Mouse (Mus musculus): ENCODE measurements around the gene Ubap1.

The Ubap1 gene

DNA sequence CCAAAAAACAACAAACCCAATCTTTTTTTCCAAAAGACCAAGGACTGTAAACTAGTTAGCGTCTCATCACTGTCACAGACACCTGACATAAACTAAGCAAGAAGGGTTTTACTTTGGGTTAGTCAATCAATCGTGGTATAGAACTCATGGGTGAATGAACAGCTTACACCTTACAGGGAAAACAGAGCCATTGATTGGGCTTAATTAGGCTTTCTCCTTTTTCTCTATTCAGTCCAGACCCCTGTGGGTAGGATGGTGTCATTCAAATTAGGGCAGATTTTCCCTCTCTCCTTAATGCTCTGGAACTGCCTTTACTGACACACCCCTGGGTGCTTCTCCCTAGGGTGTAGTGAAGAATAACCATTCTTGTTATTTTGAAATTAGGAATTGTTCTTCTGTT is 8.4 kb downstream of the Ubap1 start:
- no peak for DNase-seq (ENCODE audit: low spot score)

DNA sequence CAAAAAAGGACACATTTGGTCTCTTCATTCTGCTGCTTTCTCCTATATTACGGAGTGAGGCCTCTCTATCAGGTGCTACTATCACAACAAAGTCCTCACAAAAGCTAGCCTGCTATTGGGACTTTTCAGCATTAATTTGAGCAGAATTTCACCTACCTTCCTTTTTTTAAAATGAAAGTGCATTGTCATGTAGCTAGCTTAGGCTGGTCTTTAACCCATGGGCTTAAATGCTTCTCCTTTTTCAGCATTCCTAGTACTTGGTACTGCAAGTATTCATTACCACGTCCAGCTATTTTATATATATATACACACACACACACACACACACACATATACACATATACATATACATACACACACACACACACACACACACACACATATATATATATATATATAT is 9.9 kb downstream of the Ubap1 start:
- no peak for DNase-seq (ENCODE audit: low spot score)

DNA sequence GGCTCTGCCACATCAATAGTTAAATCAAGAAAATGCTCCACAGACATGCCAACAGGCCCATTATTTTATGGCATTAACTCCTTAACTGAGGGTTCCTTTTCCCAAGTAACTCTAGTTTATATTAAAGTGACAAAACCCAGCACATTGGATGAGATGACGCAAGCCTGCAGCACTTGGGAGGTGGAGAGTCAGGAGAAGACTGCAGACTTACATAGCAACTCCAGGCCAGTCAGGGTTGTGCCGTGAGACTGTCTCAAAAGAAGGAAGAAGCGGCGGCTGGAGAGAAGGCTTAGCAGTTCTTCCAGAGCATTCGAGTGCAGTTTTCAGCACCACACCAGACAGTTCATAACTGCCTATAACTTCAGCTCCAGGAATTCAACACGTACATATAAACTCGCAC is 10.6 kb downstream of the Ubap1 start:
- no peak for DNase-seq (ENCODE audit: low spot score)

DNA sequence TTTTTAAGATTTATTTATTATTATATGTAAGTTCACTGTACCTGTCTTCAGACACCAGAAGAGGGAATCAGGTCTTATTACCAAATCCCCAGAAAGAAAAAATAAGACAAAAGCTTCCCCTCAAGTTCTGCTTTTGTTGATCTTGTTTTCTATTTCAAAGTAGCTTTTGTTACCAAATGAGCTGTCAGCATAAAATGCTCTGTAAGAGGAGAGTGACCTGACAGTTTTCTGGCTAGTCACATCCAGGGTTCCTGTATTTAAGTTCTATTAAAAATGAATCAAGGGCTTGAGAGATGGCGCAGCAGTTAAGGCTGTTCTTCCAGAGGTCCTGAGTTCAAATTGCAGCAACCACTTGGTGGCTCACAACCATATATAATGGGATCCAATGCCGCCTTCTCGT is 12.3 kb downstream of the Ubap1 start:
- no peak for DNase-seq (ENCODE audit: low spot score)

DNA sequence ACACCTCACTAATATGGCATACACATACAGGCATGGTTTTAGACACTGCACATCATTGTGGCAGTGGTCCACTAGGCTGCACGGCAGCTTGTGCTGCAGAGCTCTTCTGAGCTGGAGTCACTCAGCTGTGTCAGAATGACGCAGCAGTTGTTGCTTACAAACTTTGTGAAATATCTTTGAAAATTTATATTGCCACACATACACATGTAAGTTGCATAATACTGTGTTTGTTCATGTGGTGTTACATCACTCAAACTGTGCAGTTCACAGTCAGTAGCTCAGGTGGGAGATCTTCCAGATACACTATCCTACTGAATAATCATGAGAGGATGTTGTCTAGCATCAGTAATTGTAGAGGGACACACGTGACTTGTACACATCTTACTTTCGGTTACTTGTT is 19.4 kb downstream of the Ubap1 start:
- no peak for DNase-seq (ENCODE audit: low spot score)

DNA sequence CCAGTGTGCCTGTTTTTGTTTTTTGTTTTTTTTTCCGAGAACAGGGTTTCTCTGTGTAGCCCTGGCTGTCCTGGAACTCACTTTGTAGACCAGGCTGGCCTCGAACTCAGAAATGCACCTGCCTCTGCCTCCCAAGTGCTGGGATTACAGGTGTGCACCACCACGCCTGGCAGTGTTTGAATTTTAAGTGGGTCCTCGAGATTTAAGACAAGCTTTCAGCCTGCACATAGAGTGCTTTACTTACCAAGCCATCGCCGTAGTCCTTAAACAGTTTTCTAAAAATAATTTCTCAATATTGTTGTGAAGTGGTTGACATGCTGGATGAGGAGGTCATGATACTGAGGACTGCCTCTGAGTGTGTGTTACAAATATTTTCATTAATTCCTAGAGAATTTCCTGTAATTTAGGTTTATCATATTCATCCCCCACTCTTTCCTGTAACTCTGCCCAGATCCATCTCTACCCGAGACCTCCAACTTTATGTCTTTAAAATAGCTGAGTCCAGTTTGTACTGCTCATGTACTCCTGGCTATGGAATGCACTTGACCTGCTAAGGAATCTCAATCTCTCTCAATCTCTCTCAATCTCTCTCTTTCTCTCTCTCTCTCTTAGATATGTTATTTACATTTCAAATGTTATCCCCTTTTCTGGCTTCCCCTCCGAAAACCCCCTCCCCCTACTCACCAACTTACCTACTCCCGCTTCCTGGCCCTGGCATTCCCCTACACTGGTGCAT is 21.1 kb downstream of the Ubap1 start:
- DNase-seq (ENCODE audit: low spot score): no peak

DNA sequence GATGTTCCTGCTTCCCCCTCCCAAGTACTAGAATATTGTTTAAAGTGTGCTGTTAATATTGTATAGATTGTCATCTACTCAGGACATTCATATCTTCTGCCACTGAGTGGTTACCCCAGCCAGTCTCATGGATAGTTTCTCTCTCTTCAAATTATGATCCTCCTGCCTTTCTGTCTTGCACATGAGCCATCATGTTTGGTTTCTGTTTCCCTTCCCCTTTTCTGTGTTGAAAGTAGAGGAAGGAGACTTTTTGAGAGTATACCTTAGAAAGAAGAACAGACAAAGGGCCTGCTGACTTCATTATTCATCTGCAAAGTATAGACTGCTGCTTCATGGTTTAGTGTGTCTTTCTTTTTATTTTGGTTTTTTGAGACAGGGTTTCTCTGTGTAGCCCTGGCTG is 28.8 kb downstream of the Ubap1 start:
- no peak for DNase-seq (ENCODE audit: low spot score)

DNA sequence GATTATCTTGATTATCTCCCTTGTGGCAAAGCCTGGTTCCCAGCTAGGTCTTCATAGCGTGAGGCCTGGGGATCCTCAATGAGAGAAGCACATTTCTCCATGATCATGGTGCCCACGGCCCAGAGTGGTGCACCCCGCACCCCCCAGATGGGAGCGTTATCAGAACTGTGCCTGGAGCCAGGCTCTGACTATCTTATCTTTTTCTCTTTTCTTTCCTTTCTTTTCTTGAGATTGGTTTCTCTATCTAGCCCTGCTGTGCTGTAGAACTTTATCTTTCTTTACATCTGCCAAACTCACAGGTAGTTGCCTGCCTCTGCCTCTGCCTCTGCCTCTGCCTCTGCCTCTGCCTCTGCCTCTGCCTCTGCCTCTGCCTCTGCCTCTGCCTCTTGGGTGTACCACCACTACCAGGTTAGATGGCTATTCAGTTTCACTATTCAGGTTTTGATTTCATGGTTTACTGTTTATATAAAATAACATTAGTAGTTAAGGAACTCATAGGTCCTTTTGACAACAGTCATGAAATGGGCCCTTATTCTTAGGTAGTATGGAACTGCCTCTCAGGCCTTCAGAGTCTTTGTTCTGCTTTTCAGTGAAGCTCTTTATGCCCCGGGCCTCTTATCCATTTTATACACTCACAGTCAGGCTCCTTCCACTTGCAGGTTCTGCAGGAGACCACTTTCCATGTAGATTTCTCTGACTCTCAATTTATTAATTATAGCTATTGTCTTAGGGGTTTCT is 32.6 kb downstream of the Ubap1 start:
- DNase-seq (ENCODE audit: low spot score): no peak

DNA sequence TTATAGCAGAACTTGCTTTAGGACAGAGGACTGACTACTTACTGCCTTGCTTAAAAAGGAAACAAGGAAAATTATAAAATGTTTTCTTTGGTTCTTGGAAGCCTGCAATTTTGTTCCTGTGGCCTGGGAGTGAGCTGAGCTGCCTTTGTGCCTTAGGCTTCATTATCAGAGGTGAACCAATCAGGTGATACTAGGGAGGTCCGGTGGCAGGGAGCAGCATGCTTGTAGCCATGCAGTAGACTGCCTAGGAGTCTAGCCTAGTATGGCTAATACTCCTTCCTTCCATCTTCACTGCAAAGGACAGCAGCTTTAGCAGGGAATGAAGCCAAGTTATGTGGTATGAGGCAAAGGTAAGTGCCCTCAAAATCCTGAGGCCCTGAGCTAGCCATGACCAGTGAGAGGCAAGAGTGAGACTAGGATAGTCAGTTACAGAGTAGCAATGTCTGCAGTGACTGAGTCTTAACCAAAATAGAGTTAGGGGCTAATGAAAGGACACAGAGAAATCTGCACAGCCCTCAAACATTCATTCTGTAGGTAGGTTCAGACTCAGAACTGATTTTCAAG is 37.7 kb downstream of the Ubap1 start:
- no peak for DNase-seq (ENCODE audit: low spot score)

DNA sequence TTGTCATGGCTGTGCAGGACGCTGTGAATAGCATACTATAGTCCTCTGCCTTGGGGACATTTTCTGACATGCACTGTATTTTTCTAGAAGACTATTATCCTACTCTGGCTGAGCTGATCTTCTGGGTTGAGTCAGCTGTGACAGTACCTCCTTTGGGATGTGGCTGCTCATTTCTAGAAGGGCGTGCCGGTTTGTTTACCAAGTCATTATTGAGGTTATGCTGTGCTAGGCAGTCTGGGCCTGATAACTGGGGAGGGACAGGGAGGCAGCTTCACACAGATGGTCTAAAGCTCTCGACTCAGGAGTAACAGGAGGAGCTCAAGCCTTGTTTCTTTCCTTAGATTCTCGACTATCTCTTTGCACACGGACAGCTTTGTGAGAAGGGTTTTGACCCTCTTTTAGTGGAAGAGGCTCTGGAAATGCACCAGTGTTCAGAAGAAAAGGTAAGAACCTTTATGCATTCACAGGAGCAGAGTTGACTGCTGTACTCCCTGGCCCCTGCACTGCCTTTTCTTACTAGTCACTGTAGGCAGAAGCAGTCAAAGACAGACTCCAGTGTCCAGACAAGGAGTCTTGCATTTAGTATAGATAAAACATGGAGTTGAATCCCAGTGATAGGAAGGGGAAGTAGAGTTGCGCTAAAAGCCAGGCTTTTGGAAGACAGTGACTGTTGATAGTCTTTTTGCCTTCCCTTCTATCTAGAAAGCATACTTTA is 39.1 kb downstream of the Ubap1 start:
- no peak for DNase-seq (ENCODE audit: low spot score)

DNA sequence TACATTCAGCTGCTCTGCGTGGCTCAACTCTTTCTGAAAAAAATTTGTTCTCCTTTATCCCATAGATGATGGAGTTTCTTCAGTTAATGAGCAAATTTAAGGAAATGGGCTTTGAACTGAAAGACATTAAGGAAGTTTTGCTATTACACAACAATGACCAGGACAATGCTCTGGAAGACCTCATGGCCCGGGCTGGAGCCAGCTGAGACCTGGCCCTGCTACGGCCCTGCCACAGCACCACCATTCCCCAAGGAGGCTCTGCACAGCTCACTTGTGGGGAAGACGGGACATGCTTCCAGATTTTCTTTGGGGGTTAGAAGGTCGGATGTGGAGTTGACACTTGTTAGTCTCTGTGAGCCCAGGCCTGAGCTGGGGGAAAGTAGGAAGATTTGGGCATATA is 39.8 kb downstream of the Ubap1 start:
- DNase-seq (ENCODE audit: low spot score): no peak

DNA sequence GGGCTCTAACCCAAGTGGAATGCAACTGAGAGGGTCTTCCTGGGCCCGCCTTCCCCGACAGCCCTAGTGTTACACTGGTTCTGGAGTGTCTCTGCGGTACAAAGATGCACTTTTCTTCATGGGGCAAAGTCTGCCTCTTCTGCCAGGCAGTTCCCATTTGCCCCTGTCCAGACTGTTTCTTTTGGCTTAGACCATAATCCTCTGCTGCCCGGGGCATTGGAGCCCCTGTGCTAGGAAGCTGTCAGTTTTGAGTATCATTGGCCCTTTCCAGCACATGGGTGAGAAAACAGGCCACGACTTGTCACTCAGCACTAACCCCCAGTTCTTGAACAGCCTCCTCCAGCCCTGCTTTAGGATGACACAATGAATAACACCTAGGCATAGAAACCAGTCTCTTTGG is 40.4 kb downstream of the Ubap1 start:
- no peak for DNase-seq (ENCODE audit: low spot score)

DNA sequence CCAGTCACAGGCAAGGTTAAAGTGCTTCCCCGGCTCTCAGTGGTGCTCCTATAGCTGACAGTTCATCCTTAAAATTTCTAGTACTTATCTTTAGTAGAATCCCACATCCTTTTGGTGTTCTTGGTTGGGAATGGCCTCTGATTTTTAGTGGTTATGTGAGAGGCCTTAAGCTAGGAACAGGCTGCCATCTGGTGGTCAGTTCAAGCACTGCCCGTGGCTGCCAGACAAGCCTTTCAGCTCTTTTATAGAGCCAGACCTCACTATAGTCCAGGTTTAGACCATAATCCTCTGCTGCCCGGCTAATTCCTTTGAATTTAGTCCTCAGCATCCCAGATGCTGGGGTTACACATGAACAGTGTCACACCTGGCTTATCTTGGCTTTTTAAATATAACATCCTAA is 41.3 kb downstream of the Ubap1 start:
- peak; percentile 39 for DNase-seq (ENCODE audit: low spot score)

DNA sequence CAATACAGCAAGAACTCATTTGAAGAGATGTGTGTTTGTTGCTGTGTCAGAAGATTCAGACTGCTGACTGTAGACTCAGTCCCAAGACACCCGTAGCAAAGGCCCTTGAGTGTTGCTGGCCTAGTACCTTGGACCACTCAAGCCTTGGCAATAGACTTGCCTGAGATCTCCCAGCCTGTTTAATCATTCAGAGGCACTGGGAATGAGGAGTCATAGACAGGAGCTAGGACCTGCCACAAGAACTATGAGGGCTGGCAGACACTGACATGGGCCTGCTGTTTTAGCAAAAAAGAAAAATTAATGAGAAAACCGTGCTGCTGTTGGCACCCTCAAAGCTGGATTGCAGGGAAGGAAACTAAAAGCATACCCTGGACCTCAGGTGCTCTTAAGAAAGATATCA is 42.2 kb downstream of the Ubap1 start:
- no peak for DNase-seq (ENCODE audit: low spot score)

DNA sequence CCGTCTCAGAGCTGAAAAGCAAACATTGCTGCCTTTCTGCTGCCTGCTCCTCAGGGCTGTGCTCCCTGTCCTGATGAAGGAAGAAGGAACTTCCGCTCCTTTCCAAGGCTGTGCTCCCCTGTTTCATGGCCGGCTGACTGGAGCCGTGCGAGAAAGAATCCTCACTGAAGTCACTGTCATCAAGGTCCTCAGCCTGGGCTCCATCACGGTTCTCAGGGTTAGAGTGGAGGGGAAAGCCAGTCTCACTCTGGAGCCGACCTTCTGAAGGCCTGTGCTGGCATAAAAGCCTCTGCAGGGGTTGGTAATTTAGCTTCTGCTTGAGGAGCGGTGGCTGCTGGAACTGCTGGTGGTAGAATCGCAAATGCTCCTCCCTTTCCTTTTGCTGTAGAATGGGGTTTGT is 45.9 kb downstream of the Ubap1 start:
- DNase-seq (ENCODE audit: low spot score): no peak

DNA sequence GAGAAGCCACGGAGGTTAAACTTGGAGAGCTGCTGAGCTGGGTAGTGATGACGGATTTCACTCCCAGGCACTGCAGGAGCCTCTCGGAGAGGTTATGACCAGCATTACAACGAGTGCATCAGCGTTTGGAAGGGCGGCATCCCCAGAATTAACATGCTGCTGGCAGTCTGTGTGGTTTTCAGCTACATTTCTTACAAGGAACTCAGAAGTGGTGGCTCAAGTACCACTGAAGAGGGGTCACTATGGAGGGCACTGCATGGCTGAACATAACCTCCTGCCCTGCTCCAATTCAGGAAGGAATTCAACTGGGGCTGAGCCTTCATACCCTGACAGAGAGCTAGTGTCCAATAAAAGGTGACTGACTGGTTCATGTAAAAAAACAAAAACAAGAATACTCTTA is 49.6 kb downstream of the Ubap1 start:
- DNase-seq (ENCODE audit: low spot score): no peak

DNA sequence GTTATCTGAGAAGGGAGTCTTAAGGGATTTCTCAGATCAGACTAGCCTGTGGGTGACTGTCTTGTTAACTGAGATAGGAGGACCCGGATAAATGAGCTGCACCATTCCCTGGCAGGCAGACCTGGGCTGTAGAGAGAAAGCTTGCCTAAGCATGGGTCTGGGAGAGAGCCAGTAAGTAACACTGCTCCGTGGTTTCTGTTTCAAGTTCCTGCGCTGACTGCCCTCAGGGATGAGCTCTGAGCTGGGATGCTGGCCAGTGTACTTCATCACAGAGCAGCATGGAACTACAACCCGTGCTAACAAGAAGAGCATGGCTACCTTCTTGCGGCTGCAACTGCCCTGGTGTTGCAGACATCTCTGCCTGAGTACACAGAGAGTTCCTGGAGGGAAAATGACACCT is 51.1 kb downstream of the Ubap1 start:
- DNase-seq (ENCODE audit: low spot score): peak; percentile 34

DNA sequence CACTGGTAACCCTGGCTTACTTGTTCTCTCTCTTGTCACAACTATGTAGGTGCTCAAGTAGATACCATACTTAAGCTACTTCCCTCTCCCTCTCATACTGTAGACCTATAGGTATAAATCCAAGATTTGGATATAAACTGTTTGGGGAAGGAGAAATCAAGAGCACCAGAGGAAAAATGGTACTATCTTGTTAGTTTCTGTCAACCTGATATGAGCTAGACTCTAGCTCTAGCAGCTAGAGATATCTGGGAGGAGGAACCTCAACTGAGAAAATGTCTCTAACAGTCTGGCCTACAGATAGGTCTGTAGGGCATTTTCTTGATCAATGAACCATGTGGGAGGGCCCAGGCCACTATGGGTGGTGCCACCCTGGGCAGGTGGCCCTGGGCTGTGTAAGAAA is 52.4 kb downstream of the Ubap1 start:
- DNase-seq (ENCODE audit: low spot score): no peak

DNA sequence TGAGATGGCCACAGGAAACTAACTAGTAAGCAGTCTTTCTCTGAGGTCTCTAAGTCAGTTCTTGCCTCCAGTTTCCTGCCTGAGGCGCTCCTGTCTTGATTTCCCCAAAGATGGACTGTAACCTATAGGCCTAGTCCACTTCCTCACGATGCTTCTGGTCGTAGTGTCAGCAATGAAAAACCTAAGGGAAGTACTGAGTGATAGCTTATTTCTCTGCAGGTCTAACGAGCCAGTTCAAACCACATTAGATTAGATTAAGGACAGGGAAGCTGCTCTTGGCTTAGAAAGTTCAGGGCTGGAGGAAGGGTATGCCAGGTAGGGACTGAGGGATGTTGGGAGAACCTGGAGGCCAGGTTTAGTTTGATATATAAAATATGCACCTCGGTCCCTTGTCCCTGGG is 52.8 kb downstream of the Ubap1 start:
- no peak for DNase-seq (ENCODE audit: low spot score)

DNA sequence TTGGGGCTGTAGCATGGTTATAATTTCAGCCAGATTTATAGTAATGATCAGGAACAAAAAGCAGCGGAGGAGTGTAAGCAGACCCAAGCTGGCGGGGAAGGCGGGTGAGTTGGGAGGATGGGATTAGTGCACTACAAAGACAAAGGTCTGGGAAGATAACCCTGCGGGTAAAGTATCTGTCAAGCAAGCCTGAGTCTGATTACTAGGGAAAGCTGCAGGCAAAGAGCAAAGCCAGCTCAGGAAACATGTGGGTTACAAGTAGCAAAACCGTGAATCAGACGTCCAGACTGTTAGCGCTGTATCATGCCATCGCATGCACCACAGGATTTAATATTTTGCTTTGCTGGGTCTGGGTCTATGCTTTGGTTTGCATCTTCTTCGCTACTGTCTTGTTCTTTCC is 57.8 kb downstream of the Ubap1 start:
- no peak for DNase-seq (ENCODE audit: low spot score)

DNA sequence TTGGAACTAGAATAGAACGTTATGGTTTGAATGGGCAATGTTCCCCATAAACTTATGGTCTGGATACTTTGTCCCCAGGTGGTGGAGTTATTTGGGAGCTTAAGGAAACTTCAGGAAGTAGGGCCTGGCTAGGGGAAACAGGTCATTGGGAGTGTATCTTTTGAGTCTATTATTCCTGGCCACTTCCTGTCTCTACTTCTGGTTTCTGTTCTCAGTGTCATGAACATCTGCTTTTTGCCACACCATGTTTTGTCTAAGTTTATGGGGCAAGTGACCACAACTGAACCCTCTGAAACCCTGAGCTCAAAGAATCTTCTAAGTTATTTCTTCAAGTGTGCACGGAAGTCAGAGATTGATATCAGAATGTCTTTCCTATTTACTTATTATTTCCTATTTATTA is 58.6 kb downstream of the Ubap1 start:
- DNase-seq (ENCODE audit: low spot score): no peak

DNA sequence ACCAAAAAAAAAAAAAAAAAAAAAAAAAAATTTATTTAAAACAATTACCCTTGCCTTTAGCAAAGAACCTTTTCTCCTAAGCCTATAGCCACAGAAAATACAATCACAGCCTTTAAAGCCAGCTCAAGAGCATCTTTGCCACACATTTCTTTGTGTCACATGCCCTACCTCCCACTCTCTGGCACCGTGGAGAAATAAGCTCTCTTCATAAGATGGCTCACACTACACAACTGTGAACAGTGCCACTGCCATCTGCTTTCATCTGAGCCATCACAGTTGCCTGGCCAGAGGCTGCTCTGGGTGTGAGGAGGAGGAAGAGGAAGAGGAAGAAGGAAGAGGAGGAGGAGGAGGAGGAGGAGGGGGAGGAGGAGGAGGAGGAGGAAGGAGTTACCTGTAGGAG is 60.5 kb downstream of the Ubap1 start:
- no peak for DNase-seq (ENCODE audit: low spot score)

DNA sequence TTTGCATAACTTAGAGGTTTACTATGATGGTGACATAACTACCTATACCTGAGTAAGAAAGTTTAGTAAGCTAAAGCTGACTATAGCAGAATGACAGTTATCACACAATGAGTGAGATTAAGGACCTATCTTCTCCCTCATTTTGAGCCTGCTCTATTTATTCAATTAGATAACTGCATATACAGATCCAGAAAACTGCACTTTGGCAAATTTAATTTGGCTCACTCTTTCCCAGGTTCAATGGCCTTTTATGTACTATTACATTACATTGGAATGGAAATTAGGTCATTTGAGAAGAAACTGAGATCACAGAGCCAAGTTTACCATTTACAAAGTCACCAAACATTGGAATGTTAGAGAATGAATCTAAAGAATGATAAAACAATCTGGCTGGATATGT is 68.2 kb downstream of the Ubap1 start:
- no peak for DNase-seq (ENCODE audit: low spot score)

Data from testis, postnatal 14 days (tissue).